Mouse (Mus musculus): ENCODE measurements around the gene Scgb2b7. TPM values are rescaled to one million over a fixed set of nuclear protein-coding genes. Genes with fewer than 3 reads are reported as not detected.
"Not testable (repeated sequence)": the region's sequence is repeated elsewhere in the genome, so short reads cannot be mapped to it uniquely, and the experiment has no call there.

Gene Scgb2b7
- not detected in 2 replicates for polyA plus RNA-seq (2016; fragmentation: Nextera tagmentation; extraction: Ambion mirVana)

DNA sequence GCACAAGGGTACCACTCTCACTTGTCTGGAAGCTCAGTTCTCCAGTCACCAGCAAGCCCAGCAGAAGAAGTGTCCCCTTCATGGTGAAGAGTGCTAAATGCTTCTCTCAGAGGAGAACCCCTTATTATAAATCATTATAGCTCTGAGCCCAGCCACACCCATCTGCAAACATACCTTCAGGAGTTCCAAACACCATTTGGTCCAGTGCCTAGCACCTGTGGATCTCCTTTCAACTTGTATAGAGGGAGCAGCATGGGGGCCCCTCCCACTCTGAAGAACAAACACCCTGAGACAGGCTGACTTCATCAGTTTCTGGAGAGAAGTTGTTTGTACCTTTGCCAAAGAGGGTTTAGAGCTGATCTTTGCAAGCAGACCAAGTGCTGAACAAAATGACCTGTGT lies at the start of gene Scgb2b7:
Scgb2b7 (minus strand) TSS at position 101 of the 400 bp plus-strand sequence.
- DNase-seq (ENCODE audit: extremely low spot score, low spot score); H3K27ac ChIP-seq; H3K27me3 ChIP-seq (ENCODE audit: poor library complexity, severe bottlenecking); H3K4me1 ChIP-seq; H3K9me3 ChIP-seq; H3K4me3 ChIP-seq; H3K36me3 ChIP-seq (replicated peaks): not testable (repeated sequence)

DNA sequence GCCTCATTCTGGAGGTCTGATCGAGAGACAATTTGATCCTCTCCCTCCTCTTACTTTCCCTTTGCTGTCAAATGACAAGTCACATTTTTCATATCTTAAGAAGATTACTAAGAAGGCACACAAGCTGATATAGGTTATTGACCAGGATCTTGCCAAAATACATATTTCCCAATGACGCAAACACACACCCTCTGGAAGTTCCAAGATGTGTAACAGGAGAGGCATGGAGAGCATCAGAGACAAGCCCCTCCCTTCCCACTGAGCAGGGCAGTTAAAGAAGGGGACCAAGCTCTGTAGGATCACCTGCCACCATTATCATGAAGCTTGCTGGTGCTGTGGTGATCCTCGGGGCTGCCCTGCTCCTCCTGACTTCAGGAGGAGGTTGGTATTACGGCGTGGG lies 6.8 kb upstream of the Scgb2b7 start, which contains the start of gene Scgb1b7:
Scgb1b7 (plus strand) TSS at position 301 of the 400 bp plus-strand sequence.
- H3K27me3 ChIP-seq (ENCODE audit: poor library complexity, severe bottlenecking); H3K9me3 ChIP-seq; H3K36me3 ChIP-seq (replicated peaks); H3K27ac ChIP-seq; DNase-seq (ENCODE audit: extremely low spot score, low spot score); H3K4me1 ChIP-seq; H3K4me3 ChIP-seq: not testable (repeated sequence)
- WGBS = 90% methylated on average over 5 of the region's 5 CpGs

Other genes with a start within 250 kb of the Scgb2b7 start
- gene Scgb1b7, start 6.9 kb upstream of the Scgb2b7 start, polyA plus RNA-seq (2016; fragmentation: Nextera tagmentation; extraction: Ambion mirVana) = not detected in 2 replicates